Mouse (Mus musculus) ES-Bruce4 (cell line): Measurements from ENCODE around the gene Tnfrsf26.

Source experiments
- CTCF ChIP-seq: IDR thresholded peaks from one replicate; pipeline ENCODE4 v1.8.1; 2011; ENCODE audit warnings: low read depth, low read length
- EP300 ChIP-seq: IDR thresholded peaks from 2 replicates; pipeline ENCODE4 v1.6.1; 2011; ENCODE audit warnings: low read depth, low read length; ENCODE audit not compliant: insufficient read depth

GRCm38 (mm10) chr7:143575751-143576150 is 52.8 kb downstream of the Tnfrsf26 start:
- TF ChIP-seq CTCF = no peak
- no peak for TF ChIP-seq EP300
